Mouse (Mus musculus) liver, adult 2 months (tissue): ENCODE measurements around the gene Evx2.

Experiments used
- CTCF ChIP-seq: fragments of 200-500 bp; IDR thresholded peaks from 2 replicates; pipeline ENCODE4 v1.5.1; 2011; ENCODE audit warnings: low read depth, low read length, control low read depth
- POLR2A ChIP-seq: fragments of 200-500 bp; IDR thresholded peaks from 2 replicates; pipeline ENCODE4 v1.6.1; 2011; ENCODE audit warnings: low read length, control low read depth; ENCODE audit not compliant: insufficient read depth; ENCODE audit errors: extremely low read depth

GRCm38 (mm10) chr2:74693432-74693827 lies 34.1 kb upstream of the Evx2 start:
- TF ChIP-seq CTCF, result no peak
- TF ChIP-seq POLR2A, result no peak
